Mouse (Mus musculus) forebrain, embryonic 14.5 days (tissue): Measurements from ENCODE around the gene Gm20388. TPM values are rescaled to one million over a fixed set of nuclear protein-coding genes. Genes with fewer than 3 reads are reported as not detected.

ENCODE experiments used
- ATAC-seq: fragments of 200-750 bp; cut with Nextera tagmentation; 2 replicates; pipeline ENCODE4 v1.8.0; 2017; ENCODE audit warnings: mild to moderate bottlenecking, moderate library complexity
- DNase-seq: peaks from one replicate; pipeline ENCODE4 v3.0.0-alpha.2; 2015; ENCODE audit warnings: low spot score
- H3K27ac ChIP-seq: fragments of 300-500 bp; sonication (generic); 2 replicates; pipeline ENCODE4 v1.5.1; 2014; ENCODE audit warnings: low read depth, mild to moderate bottlenecking, control low read depth, low read length, moderate library complexity
- H3K27me3 ChIP-seq: fragments of 300-500 bp; sonication (generic); replicated peaks from 2 replicates; pipeline ENCODE4 v1.6.1; 2014; ENCODE audit warnings: low read length, control low read depth, mixed read lengths; ENCODE audit not compliant: control insufficient read depth, insufficient read depth
- H3K36me3 ChIP-seq: fragments of 300-500 bp; sonication (generic); 2 replicates; pipeline ENCODE4 v1.6.1; 2014; ENCODE audit warnings: low read length, control low read depth; ENCODE audit not compliant: control insufficient read depth, insufficient read depth
- H3K4me1 ChIP-seq: fragments of 300-500 bp; sonication (generic); 2 replicates; pipeline ENCODE4 v1.6.1; 2014; ENCODE audit warnings: antibody characterized with exemption, low read length, control low read depth; ENCODE audit not compliant: control insufficient read depth, insufficient read depth
- H3K4me2 ChIP-seq: fragments of 300-500 bp; sonication (generic); 2 replicates; pipeline ENCODE4 v1.6.1; 2014; ENCODE audit warnings: mild to moderate bottlenecking, control low read depth, low read length
- H3K4me3 ChIP-seq: fragments of 300-500 bp; sonication (generic); 2 replicates; pipeline ENCODE4 v1.5.1; 2014; ENCODE audit warnings: low read depth, low read length, control low read depth
- H3K9ac ChIP-seq: fragments of 300-500 bp; sonication (generic); 2 replicates; pipeline ENCODE4 v1.6.1; 2014; ENCODE audit warnings: mild to moderate bottlenecking, low read length, control low read depth, moderate library complexity
- H3K9me3 ChIP-seq: fragments of 300-500 bp; sonication (generic); replicated peaks from 2 replicates; pipeline ENCODE4 v1.6.1; 2016; ENCODE audit warnings: low read length, control low read depth, mixed read lengths; ENCODE audit not compliant: control insufficient read depth
- WGBS: fragments of 180-500 bp; shearing (Covaris S2); extraction: QIAGEN DNeasy Blood & Tissue Kit; methylation state at CpG from one replicate; pipeline ENCODE4 v1.1.7; 2014; 5-methylcytosine and 5-hydroxymethylcytosine counted together
- polyA plus RNA-seq: library from polyadenylated mRNA; unstranded; fragments of >200 nt; fragmentation: Nextera tagmentation; extraction: Ambion mirVana; gene quantifications from 2 replicates; pipeline ENCODE4 v1.2.1, GENCODE M21; 2014

Gm20388 gene
- polyA plus RNA-seq, 1 experiment from 2014 or later: 7.4 TPM

DNA sequence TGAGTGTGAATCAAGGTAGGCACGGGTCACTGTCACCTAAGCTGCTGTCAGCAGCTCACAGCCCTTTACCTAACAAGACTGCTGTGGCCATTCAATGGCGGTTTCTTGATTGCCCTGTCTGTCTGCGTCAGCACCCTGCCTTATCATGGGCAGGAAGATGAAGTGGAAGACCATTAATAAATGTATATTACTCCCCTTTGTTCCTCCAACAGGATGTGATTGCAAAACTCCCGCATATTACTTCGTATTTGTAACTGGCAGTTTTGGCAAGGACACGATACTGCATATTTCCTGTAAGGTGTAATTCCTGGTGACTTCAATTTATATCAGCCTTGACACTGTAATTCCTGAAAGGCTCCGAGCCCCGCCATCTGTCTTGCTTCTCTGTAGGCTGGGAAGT, 4330.3 kb downstream of the Gm20388 start:
- 82% methylated on average over 8 of the region's 8 CpGs for WGBS
- H3K9ac ChIP-seq: no peak overlapping the region
- no peak overlapping the region for H3K27ac ChIP-seq

DNA sequence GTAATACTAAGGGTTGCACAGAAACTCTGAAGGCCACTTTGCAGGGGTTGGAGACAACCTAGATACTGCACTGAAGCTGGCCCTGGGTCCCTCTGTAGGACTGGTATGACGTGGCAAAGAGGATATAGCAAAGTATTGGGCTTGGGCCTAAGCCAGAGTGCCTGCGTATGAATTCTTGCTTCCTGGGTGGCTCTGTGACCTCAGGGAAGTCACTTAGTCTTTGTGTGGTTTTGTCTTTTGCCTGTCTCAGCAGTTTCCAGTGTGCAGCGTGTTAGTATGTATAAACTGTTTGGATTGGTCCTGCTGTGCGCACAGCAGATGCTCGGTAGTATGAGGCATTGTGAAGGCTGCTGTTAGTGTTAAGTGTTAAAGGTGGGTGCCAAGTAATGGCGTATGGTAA, 4331.6 kb downstream of the Gm20388 start:
- Histone ChIP-seq H3K27me3 (no peaks in the 10 kb centered on the region), H3K36me3 (0 out of 2 replicates have a peak, but pooled peaks cover 3% of the 10 kb centered on the region), H3K9me3 (no peaks in the 10 kb centered on the region), H3K27ac (no peak overlapping the region), H3K4me3 (no peak overlapping the region), H3K4me1 (peaks cover 15% of the 10 kb centered on the region; the same call in 1 of the 2 replicates), H3K4me2 (no peak overlapping the region), H3K9ac (no peak overlapping the region)
- 83% methylated on average over 6 of the region's 6 CpGs for WGBS
- ATAC-seq (no peak), DNase-seq (no peak)

More for the DNA sequence above, 4330.3 kb downstream of the Gm20388 start:
- no peaks in the 10 kb centered on the region for H3K9me3 ChIP-seq
- H3K4me1 ChIP-seq: peaks cover 15% of the 10 kb centered on the region; the same call in 1 of the 2 replicates
- DNase-seq (no peak), ATAC-seq (no peak)
- no peak overlapping the region for H3K4me3 ChIP-seq
- H3K4me2 ChIP-seq: no peak overlapping the region
- H3K27me3 ChIP-seq: no peaks in the 10 kb centered on the region
- H3K36me3 ChIP-seq: 0 out of 2 replicates have a peak, but pooled peaks cover 3% of the 10 kb centered on the region

DNA sequence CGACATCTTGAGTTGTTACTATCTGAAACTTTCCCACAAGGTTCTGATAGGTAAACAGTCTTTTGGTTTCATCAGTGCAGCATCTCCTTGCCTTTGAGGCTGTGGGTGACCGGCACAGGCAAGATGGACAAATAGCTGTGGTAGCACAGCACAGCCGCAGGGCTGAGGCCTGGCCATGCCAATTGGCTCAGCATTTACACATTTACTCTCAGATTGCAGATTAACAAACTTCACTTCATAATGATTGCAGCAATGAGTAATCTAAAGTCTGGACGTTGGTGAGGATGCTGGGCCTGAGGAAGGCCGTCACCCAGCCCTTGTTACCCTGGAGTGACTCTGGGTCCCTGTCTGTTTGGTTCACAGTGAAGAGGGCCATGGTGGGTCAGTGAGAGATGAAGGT, 4332.3 kb downstream of the Gm20388 start:
- Histone ChIP-seq H3K9me3 (no peaks in the 10 kb centered on the region), H3K4me2 (no peak overlapping the region), H3K4me3 (no peak overlapping the region), H3K9ac (no peak overlapping the region), H3K36me3 (0 out of 2 replicates have a peak, but pooled peaks cover 3% of the 10 kb centered on the region), H3K27ac (no peak overlapping the region), H3K27me3 (no peaks in the 10 kb centered on the region), H3K4me1 (peaks cover 15% of the 10 kb centered on the region; the same call in 1 of the 2 replicates)
- DNase-seq (no peak), ATAC-seq (no peak)
- WGBS: 96% methylated on average over 5 of the region's 5 CpGs

DNA sequence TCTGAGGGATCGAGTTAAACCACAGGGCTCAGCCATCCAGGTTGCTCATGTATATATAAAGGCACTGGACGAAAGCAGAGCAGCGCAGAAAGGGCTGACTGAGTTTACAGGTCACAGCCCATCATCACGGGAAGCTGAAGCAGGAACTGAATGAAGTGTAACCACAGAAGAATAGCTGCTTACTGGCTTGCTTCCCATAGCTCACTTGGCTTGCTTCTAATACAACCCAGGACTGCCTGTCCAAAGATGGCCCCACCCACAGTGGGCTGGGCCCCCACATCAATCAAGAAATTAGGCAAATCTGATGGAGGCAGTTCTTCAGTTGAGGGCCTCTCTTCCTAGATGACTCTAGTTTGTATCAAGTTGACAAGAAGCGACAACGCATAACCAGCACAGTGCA, 4336.9 kb downstream of the Gm20388 start:
- Histone ChIP-seq H3K4me2 (no peak overlapping the region), H3K36me3 (0 out of 2 replicates have a peak, but pooled peaks cover 3% of the 10 kb centered on the region), H3K27ac (no peak overlapping the region), H3K27me3 (no peaks in the 10 kb centered on the region), H3K9me3 (no peaks in the 10 kb centered on the region), H3K9ac (no peak overlapping the region), H3K4me3 (no peak overlapping the region), H3K4me1 (peaks cover 6% of the 10 kb centered on the region)
- 80% methylated on average over 6 of the region's 6 CpGs for WGBS
- no peak for ATAC-seq
- DNase-seq: peak; percentile 34

DNA sequence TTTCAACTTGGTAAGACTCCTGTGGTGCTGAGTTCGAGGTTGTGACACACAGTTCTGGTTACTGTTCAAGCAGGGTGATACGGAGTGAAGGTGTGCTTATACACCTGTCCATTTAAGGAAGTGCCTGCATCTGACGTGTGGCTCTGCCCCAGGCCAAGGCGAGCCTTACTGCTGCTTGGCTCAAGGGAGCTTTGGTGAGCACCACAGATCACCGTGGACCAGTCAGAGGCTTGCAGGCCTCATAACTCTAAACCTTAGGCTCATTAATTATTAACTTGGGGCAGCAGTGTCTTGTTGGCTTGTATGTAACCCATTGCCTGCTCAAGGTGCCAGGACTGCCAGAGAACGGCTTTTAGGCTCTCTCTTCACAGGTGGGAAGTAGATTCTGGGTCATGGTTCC, 4338.0 kb downstream of the Gm20388 start:
- Histone ChIP-seq H3K4me2 (no peak overlapping the region), H3K27ac (no peak overlapping the region), H3K9me3 (no peaks in the 10 kb centered on the region), H3K9ac (no peak overlapping the region), H3K4me1 (peaks cover 6% of the 10 kb centered on the region), H3K36me3 (0 out of 2 replicates have a peak, but pooled peaks cover 2% of the 10 kb centered on the region), H3K27me3 (no peaks in the 10 kb centered on the region), H3K4me3 (no peak overlapping the region)
- ATAC-seq (no peak), DNase-seq (no peak)
- WGBS: 93% methylated on average over 6 of the region's 6 CpGs

DNA sequence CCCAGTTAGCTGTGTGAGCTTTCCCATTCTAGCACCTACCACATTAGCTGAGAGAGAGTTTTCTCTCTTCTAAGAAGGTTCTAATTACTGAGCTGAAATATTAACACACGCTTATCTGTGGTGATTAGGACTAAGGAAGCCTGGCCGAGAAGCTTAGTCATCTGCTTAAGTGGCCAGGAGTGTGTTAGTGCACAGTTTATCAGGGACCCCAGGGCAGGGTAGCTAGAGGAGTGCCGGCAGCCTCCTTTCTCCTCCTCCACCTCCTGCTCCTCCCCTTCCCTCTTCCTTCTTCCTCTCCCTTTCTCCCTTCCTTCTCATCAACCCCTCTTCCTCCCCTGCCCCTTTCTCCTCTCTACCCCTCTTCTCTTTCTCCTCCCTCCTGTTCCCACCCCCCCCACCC, 4339.6 kb downstream of the Gm20388 start:
- Histone ChIP-seq H3K9ac (no peak overlapping the region), H3K27ac (peak overlapping the region; percentile 36; the same call in 1 of the 2 replicates), H3K4me2 (no peak overlapping the region), H3K36me3 (no peaks in the 10 kb centered on the region), H3K27me3 (no peaks in the 10 kb centered on the region), H3K4me3 (no peak overlapping the region), H3K9me3 (no peaks in the 10 kb centered on the region), H3K4me1 (peaks cover 6% of the 10 kb centered on the region)
- whole genome bisulfite sequencing: 47% methylated on average over 3 of the region's 3 CpGs
- no peak for ATAC-seq
- DNase-seq: no peak

GRCm38 (mm10) chr8:124250785-124251184, 4340.1 kb downstream of the Gm20388 start:
- H3K27me3 ChIP-seq: no peaks in the 10 kb centered on the region
- DNase-seq (no peak), ATAC-seq (no peak)
- H3K36me3 ChIP-seq: no peaks in the 10 kb centered on the region
- H3K4me1 ChIP-seq: peaks cover 6% of the 10 kb centered on the region
- no peak overlapping the region for H3K9ac ChIP-seq
- peak overlapping the region; percentile 36; the same call in 1 of the 2 replicates for H3K27ac ChIP-seq
- WGBS: 51% methylated on average over 4 of the region's 4 CpGs
- H3K4me3 ChIP-seq: no peak overlapping the region
- H3K4me2 ChIP-seq: no peak overlapping the region
- no peaks in the 10 kb centered on the region for H3K9me3 ChIP-seq

- H3K4me1 ChIP-seq: peaks cover 21% of the 10 kb centered on the region
- no peaks in the 10 kb centered on the region for H3K27me3 ChIP-seq
- no peak overlapping the region for H3K4me3 ChIP-seq
- DNase-seq (peak; percentile 42), ATAC-seq (no peak)
- no peak overlapping the region for H3K27ac ChIP-seq
- no peaks in the 10 kb centered on the region for H3K36me3 ChIP-seq
- WGBS: 89% methylated on average over 5 of the region's 5 CpGs
- H3K9me3 ChIP-seq: no peaks in the 10 kb centered on the region
- H3K9ac ChIP-seq: no peak overlapping the region
- H3K4me2 ChIP-seq: no peak overlapping the region
Measured at GRCm38 (mm10) chr8:124252533-124252950, 4341.9 kb downstream of the Gm20388 start.

GRCm38 (mm10) chr8:124253939-124254338, 4343.3 kb downstream of the Gm20388 start:
- 94% methylated on average over 6 of the region's 6 CpGs for WGBS
- no peak overlapping the region for H3K9ac ChIP-seq
- peaks cover 28% of the 10 kb centered on the region for H3K4me1 ChIP-seq
- ATAC-seq: no peak
- no peaks in the 10 kb centered on the region for H3K36me3 ChIP-seq
- no peaks in the 10 kb centered on the region for H3K9me3 ChIP-seq
- no peak overlapping the region for H3K27ac ChIP-seq
- H3K4me2 ChIP-seq: no peak overlapping the region
- H3K27me3 ChIP-seq: no peaks in the 10 kb centered on the region
- H3K4me3 ChIP-seq: no peak overlapping the region
- no peak for DNase-seq
